Mouse (Mus musculus) CH12.LX (cell line): ENCODE results near the gene Abt1. TPM values are rescaled to one million over a fixed set of nuclear protein-coding genes. Genes with fewer than 3 reads are reported as not detected.

Experiments
- DNase-seq: peaks from one replicate; pipeline ENCODE4 v3.0.0-alpha.2; 2013; ENCODE audit errors: extremely low read depth
- H3K27ac ChIP-seq: 2 replicates; pipeline ENCODE4 v1.5.1; 2012; ENCODE audit warnings: low read depth, mild to moderate bottlenecking, control low read depth, moderate library complexity; ENCODE audit not compliant: insufficient read depth
- H3K27me3 ChIP-seq: replicated peaks from 2 replicates; pipeline ENCODE3; 2012; ENCODE audit warnings: inconsistent platforms
- H3K36me3 ChIP-seq, 2 experiments: replicated peaks in 1 of 2; 2 replicates each; pipeline versions ENCODE3 to v1.6.1; 2012; ENCODE audit warnings: inconsistent platforms in 1 of 2, low read length in 1 of 2, mild to moderate bottlenecking in 1 of 2, mixed read lengths in 1 of 2, moderate library complexity in 1 of 2; ENCODE audit not compliant: control insufficient read depth in 1 of 2, insufficient read depth in 1 of 2
- H3K4me1 ChIP-seq, 2 experiments: 2 replicates each; pipeline ENCODE4 v1.6.1; 2012; ENCODE audit warnings: inconsistent platforms in 1 of 2, moderate library complexity in 1 of 2; ENCODE audit not compliant: insufficient read depth in 2 of 2, control insufficient read depth in 1 of 2
- H3K4me2 ChIP-seq: 2 replicates; pipeline ENCODE4 v1.6.1; 2012; ENCODE audit warnings: low read depth, mild to moderate bottlenecking, control low read depth; ENCODE audit not compliant: poor library complexity, insufficient read depth, severe bottlenecking
- H3K4me3 ChIP-seq, 3 experiments: fragments of 150-350 bp in 1 of 3; sonication (generic) in 1 of 3; replicated peaks in 1 of 3; 2 replicates each; pipeline versions ENCODE3 to v1.5.1; 2011 to 2012; ENCODE audit warnings: low read depth in 2 of 3, low read length in 2 of 3, mild to moderate bottlenecking in 2 of 3, moderate library complexity in 2 of 3, control low read depth in 1 of 3, improper control_type of control experiment in 1 of 3, inconsistent platforms in 1 of 3, mixed read lengths in 1 of 3; ENCODE audit not compliant: poor library complexity in 1 of 3
- H3K79me2 ChIP-seq: replicated peaks from 2 replicates; pipeline ENCODE4 v1.6.1; 2012; ENCODE audit warnings: mild to moderate bottlenecking, moderate library complexity; ENCODE audit not compliant: control insufficient read depth, poor library complexity, insufficient read depth, severe bottlenecking; ENCODE audit errors: extremely low read depth
- H3K9ac ChIP-seq: 2 replicates; pipeline ENCODE4 v1.6.1; 2012; ENCODE audit warnings: low read depth, mild to moderate bottlenecking, control low read depth, moderate library complexity; ENCODE audit not compliant: insufficient read depth
- H3K9me3 ChIP-seq: replicated peaks from 2 replicates; pipeline ENCODE3; 2012; ENCODE audit warnings: low read length, inconsistent platforms, mixed read lengths
- BHLHE40 ChIP-seq: IDR thresholded peaks from 2 replicates; pipeline ENCODE4 v1.6.1; 2011; ENCODE audit warnings: mild to moderate bottlenecking, low read depth, low read length, improper control_type of control experiment
- CHD1 ChIP-seq: IDR thresholded peaks from 2 replicates; pipeline ENCODE4 v1.6.1; 2012; ENCODE audit warnings: low read depth, low read length, improper control_type of control experiment, inconsistent platforms
- CTCF ChIP-seq, 2 experiments: IDR thresholded peaks in 1 of 2; conservative IDR thresholded peaks in 1 of 2; 2 replicates each; pipeline ENCODE4 v1.5.1; 2011 to 2012; ENCODE audit warnings: low read depth in 2 of 2, low read length in 2 of 2, improper control_type of control experiment in 1 of 2, inconsistent platforms in 1 of 2, mild to moderate bottlenecking in 1 of 2, moderate library complexity in 1 of 2
- E2F4 ChIP-seq: IDR thresholded peaks from 2 replicates; pipeline ENCODE4 v1.6.1; 2011; ENCODE audit warnings: low read depth, low read length, improper control_type of control experiment; ENCODE audit not compliant: insufficient replicate concordance
- ELF1 ChIP-seq: IDR thresholded peaks from 2 replicates; pipeline ENCODE4 v1.6.1; 2014; ENCODE audit warnings: low read depth, mild to moderate bottlenecking, inconsistent platforms, low read length, improper control_type of control experiment
- EP300 ChIP-seq: IDR thresholded peaks from 2 replicates; pipeline ENCODE4 v1.6.1; 2011; ENCODE audit warnings: low read length, improper control_type of control experiment
- ETS1 ChIP-seq: conservative IDR thresholded peaks from 2 replicates; pipeline ENCODE4 v1.6.1; 2012; ENCODE audit warnings: low read depth, mild to moderate bottlenecking, inconsistent platforms, low read length, improper control_type of control experiment, moderate library complexity
- GABPA ChIP-seq: IDR thresholded peaks from 2 replicates; pipeline ENCODE4 v1.6.1; 2012; ENCODE audit warnings: low read depth, low read length, improper control_type of control experiment, inconsistent platforms; ENCODE audit not compliant: insufficient replicate concordance
- HCFC1 ChIP-seq: IDR thresholded peaks from 2 replicates; pipeline ENCODE4 v1.6.1; 2012; ENCODE audit warnings: low read depth, mild to moderate bottlenecking, inconsistent platforms, low read length, improper control_type of control experiment
- IRF4 ChIP-seq: IDR thresholded peaks from 2 replicates; pipeline ENCODE4 v1.6.1; 2014; ENCODE audit warnings: low read depth, mild to moderate bottlenecking, inconsistent platforms, low read length, improper control_type of control experiment
- JUN ChIP-seq: IDR thresholded peaks from 2 replicates; pipeline ENCODE4 v1.6.1; 2011; ENCODE audit warnings: low read depth, mild to moderate bottlenecking, low read length, improper control_type of control experiment, moderate library complexity; ENCODE audit not compliant: insufficient read depth
- JUND ChIP-seq: conservative IDR thresholded peaks from 2 replicates; pipeline ENCODE4 v1.6.1; 2011; ENCODE audit warnings: low read depth, low read length, improper control_type of control experiment
- KAT2A ChIP-seq: IDR thresholded peaks from 2 replicates; pipeline ENCODE4 v1.6.1; 2012; ENCODE audit warnings: low read length, improper control_type of control experiment, inconsistent platforms; ENCODE audit not compliant: insufficient replicate concordance
- MAFK ChIP-seq: IDR thresholded peaks from 2 replicates; pipeline ENCODE4 v1.6.1; 2011; ENCODE audit warnings: low read length, improper control_type of control experiment; ENCODE audit not compliant: insufficient replicate concordance
- MAX ChIP-seq: IDR thresholded peaks from 2 replicates; pipeline ENCODE4 v1.6.1; 2011; ENCODE audit warnings: low read length, improper control_type of control experiment
- MAZ ChIP-seq: IDR thresholded peaks from 2 replicates; pipeline ENCODE4 v1.6.1; 2012; ENCODE audit warnings: low read depth, mild to moderate bottlenecking, inconsistent platforms, low read length, improper control_type of control experiment, moderate library complexity
- MXI1 ChIP-seq: IDR thresholded peaks from 2 replicates; pipeline ENCODE4 v1.6.1; 2011; ENCODE audit warnings: mild to moderate bottlenecking, low read depth, low read length, improper control_type of control experiment
- MYC ChIP-seq: IDR thresholded peaks from 2 replicates; pipeline ENCODE4 v1.6.1; 2011; ENCODE audit warnings: low read depth, mild to moderate bottlenecking, improper control_type of control experiment, low read length
- NELFE ChIP-seq: IDR thresholded peaks from 2 replicates; pipeline ENCODE4 v1.6.1; 2011; ENCODE audit warnings: low read depth, low read length, improper control_type of control experiment
- NRF1 ChIP-seq: IDR thresholded peaks from 2 replicates; pipeline ENCODE4 v1.6.1; 2014; ENCODE audit warnings: low read depth, mild to moderate bottlenecking, inconsistent platforms, low read length, improper control_type of control experiment, moderate library complexity
- POLR2A ChIP-seq: IDR thresholded peaks from 2 replicates; pipeline ENCODE4 v1.6.1; 2011; ENCODE audit warnings: low read depth, mild to moderate bottlenecking, improper control_type of control experiment, low read length
- POLR2AphosphoS2 ChIP-seq: IDR thresholded peaks from 2 replicates; pipeline ENCODE4 v1.6.1; 2011; ENCODE audit warnings: low read depth, low read length, improper control_type of control experiment
- RAD21 ChIP-seq: IDR thresholded peaks from 2 replicates; pipeline ENCODE4 v1.6.1; 2011; ENCODE audit warnings: low read depth, mild to moderate bottlenecking, low read length, improper control_type of control experiment, moderate library complexity
- SIN3A ChIP-seq: IDR thresholded peaks from 2 replicates; pipeline ENCODE4 v1.6.1; 2012; ENCODE audit warnings: low read length, improper control_type of control experiment, inconsistent platforms
- SMC3 ChIP-seq: IDR thresholded peaks from 2 replicates; pipeline ENCODE4 v1.6.1; 2011; ENCODE audit warnings: low read depth, low read length, improper control_type of control experiment
- TBP ChIP-seq: conservative IDR thresholded peaks from 2 replicates; pipeline ENCODE4 v1.6.1; 2011; ENCODE audit warnings: low read depth, low read length, improper control_type of control experiment
- TCF12 ChIP-seq: IDR thresholded peaks from 2 replicates; pipeline ENCODE4 v1.6.1; 2014; ENCODE audit warnings: low read depth, mild to moderate bottlenecking, inconsistent platforms, low read length, improper control_type of control experiment
- UBTF ChIP-seq: IDR thresholded peaks from 2 replicates; pipeline ENCODE4 v1.6.1; 2012; ENCODE audit warnings: low read depth, mild to moderate bottlenecking, inconsistent platforms, low read length, improper control_type of control experiment, moderate library complexity
- USF2 ChIP-seq: conservative IDR thresholded peaks from 2 replicates; pipeline ENCODE4 v1.6.1; 2011; ENCODE audit warnings: low read depth, low read length, improper control_type of control experiment
- ZC3H11A ChIP-seq: IDR thresholded peaks from 2 replicates; pipeline ENCODE4 v1.6.1; 2012; ENCODE audit warnings: low read depth, mild to moderate bottlenecking, inconsistent platforms, low read length, improper control_type of control experiment
- ZMIZ1 ChIP-seq: IDR thresholded peaks from 2 replicates; pipeline ENCODE4 v1.6.1; 2012; ENCODE audit warnings: low read depth, mild to moderate bottlenecking, inconsistent platforms, low read length, improper control_type of control experiment
- ZNF384 ChIP-seq: IDR thresholded peaks from 2 replicates; pipeline ENCODE4 v1.6.1; 2012; ENCODE audit warnings: low read depth, low read length, improper control_type of control experiment, inconsistent platforms
- dilution Hi-C: fragments of 300-500 bp; cut with MboI; formaldehyde crosslinking; loops from 2 replicates; pipeline ENCODE4 v1.14.3; 2020; ENCODE audit warnings: low sequenced_read_pairs; ENCODE audit not compliant: extremely low pct_unique_long_range_greater_than_20kb, extremely low pct_ligation_motif_present
- in situ Hi-C: fragments of 300-500 bp; cut with MboI; formaldehyde crosslinking; loops from 3 replicates; pipeline ENCODE4 v1.14.3; 2019; ENCODE audit warnings: low sequenced_read_pairs, low pct_ligation_motif_present, low pct_unique_long_range_greater_than_20kb, mixed read lengths
- polyA plus RNA-seq: library from polyadenylated mRNA; unstranded; fragments of >175 nt; gene quantifications from 2 replicates; pipeline ENCODE4 v1.2.1, GENCODE M21; 2012; ENCODE audit warnings: low read depth; ENCODE audit not compliant: insufficient read length
- total RNA-seq, 2 experiments: library from RNA; depleted of rRNA; stranded (reverse); fragments of 300-350 nt in 1 of 2; fragments of >200 nt in 1 of 2; gene quantifications; 2 replicates each; pipeline ENCODE4 v1.2.3; 2012 to 2014

Gene Abt1
- total and polyA plus RNA-seq, 3 experiments, result 10.1 to 15.4 (median 11.7) TPM

DNA sequence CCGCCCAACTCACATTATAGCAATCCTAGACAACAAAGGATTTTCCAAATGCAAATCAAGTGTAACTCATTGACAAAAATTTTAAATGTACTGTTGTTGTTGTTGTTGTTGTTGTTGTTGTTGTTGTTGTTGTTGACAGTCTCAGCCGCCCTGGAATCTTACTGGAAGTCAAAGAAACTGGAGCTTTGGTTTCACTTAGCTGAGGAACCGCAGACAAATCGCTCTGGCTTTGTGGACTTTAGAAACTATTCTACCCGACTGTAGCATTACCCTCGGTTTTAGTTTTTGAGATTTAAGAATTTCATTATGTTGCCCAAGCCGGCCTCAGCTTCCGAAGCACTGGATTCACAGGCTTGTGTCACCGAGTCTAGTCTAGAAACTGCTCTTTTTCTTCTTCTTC is 30.3 kb upstream of the Abt1 start:
- Histone ChIP-seq H3K9ac (peak overlapping the region; percentile 76), H3K4me1 (peaks cover 2 to 9% of the 10 kb centered on the region in 2 experiments; a peak in 2 of 4 replicates)
- dilution Hi-C loops, result no loop called here

DNA sequence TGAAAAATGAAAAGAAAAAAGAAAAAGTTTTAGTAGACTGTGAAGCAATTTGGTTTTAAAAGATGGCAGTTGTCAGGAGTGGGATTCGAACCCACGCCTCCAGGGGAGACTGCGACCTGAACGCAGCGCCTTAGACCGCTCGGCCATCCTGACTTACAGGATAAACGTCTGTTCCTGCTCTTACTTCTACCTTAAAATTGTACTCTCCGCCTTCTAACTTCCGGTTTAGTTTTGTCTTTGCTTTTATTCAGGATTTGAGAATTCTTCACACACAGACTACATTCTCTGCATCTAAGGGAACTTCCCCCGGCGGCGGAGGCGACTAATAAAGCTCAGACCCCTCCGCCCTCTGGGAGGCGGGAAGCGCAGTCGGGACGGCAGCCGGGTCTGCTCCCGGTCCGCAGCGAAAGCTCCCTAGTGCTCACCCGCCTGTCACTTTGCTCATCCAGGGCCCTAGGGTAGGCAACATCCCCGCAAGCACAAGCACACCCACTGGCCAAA is 29.7 kb upstream of the Abt1 start:
- Histone ChIP-seq H3K9ac (peak overlapping the region; percentile 76), H3K4me3 (peak overlapping the region; percentile 70 to 88 (median 72)), H3K27me3 (peaks cover 37% of the 10 kb centered on the region), H3K79me2 (no peaks in the 10 kb centered on the region), H3K27ac (peak overlapping the region; percentile 70), H3K4me1 (peaks cover 2 to 14% of the 10 kb centered on the region in 2 experiments; a peak in 2 of 4 replicates), H3K36me3 (no peaks in the 10 kb centered on the region), H3K4me2 (peak overlapping the region; percentile 91; the same call in 1 of the 2 replicates), H3K9me3 (no peaks in the 10 kb centered on the region)
- in situ Hi-C loops, result no loop called here
- peak; percentile 85 for DNase-seq
- dilution Hi-C loops, result no loop called here
- TF ChIP-seq MAX, result no peak
- TF ChIP-seq RAD21, result no peak
- TF ChIP-seq JUND, result no peak
- TF ChIP-seq POLR2A, result no peak
- peak; percentile 98 for TF ChIP-seq ELF1
- peak; percentile 69 for TF ChIP-seq NRF1
- TF ChIP-seq EP300, result no peak
- TF ChIP-seq MAFK, result peak; percentile 95
- peak; percentile 69; the same call in 1 of the 2 replicates for TF ChIP-seq UBTF
- peak; percentile 100 for TF ChIP-seq TBP
- no peak for TF ChIP-seq MYC
- no peak for TF ChIP-seq SMC3
- TF ChIP-seq CHD1, result no peak
- TF ChIP-seq TCF12, result no peak
- TF ChIP-seq IRF4, result no peak
- no peak for TF ChIP-seq GABPA
- no peak for TF ChIP-seq MXI1
- TF ChIP-seq ZNF384, result no peak
- TF ChIP-seq HCFC1, result no peak
- TF ChIP-seq POLR2AphosphoS2, result no peak
- TF ChIP-seq USF2, result no peak
- TF ChIP-seq E2F4, result 0 out of 2 replicates have a peak, but pooled peaks have one; percentile 87
- TF ChIP-seq MAZ, result no peak
- TF ChIP-seq BHLHE40, result no peak
- no peak for TF ChIP-seq NELFE
- TF ChIP-seq JUN, result no peak
- TF ChIP-seq ETS1, result no peak
- peak; percentile 64; the same call in 1 of the 2 replicates for TF ChIP-seq KAT2A
- no peak for TF ChIP-seq ZMIZ1
- TF ChIP-seq CTCF (conservative IDR thresholded peaks at IDR 0.05 in 1 of 2, IDR thresholded peaks at IDR 0.05 in 1 of 2; ENCODE audit: low read depth in 2 of 2, low read length in 2 of 2), result no peak
- no peak for TF ChIP-seq ZC3H11A
- TF ChIP-seq SIN3A, result no peak

More for the DNA sequence above, 30.3 kb upstream of the Abt1 start:
- no peak for DNase-seq
- no peaks in the 10 kb centered on the region for H3K79me2 ChIP-seq
- in situ Hi-C loops, result no loop called here
- H3K4me3 ChIP-seq, result peak overlapping the region; percentile 70 to 88 (median 72)
- H3K9me3 ChIP-seq, result no peaks in the 10 kb centered on the region
- TF ChIP-seq SIN3A, result 0 out of 2 replicates have a peak, but pooled peaks have one; percentile 36
- no peak for TF ChIP-seq POLR2AphosphoS2
- 0 out of 2 replicates have a peak, but pooled peaks have one; percentile 36 for TF ChIP-seq BHLHE40
- no peak for TF ChIP-seq ZNF384
- no peak overlapping the region for H3K27ac ChIP-seq
- H3K36me3 ChIP-seq, result no peaks in the 10 kb centered on the region
- H3K4me2 ChIP-seq, result peak overlapping the region; percentile 91; the same call in 1 of the 2 replicates
- peaks cover 41% of the 10 kb centered on the region for H3K27me3 ChIP-seq
